Mouse (Mus musculus) megakaryocyte, embryonic 14.5 days (primary cell): ENCODE results near the gene Synj2.

Source experiments
- FLI1 ChIP-seq: IDR thresholded peaks from 2 replicates; pipeline ENCODE4 v1.6.1; 2012; ENCODE audit warnings: low read length, inconsistent platforms, mixed read lengths
- GATA1 ChIP-seq: IDR thresholded peaks from 3 replicates; pipeline ENCODE4 v1.6.1; 2012; ENCODE audit warnings: mixed read lengths, low read length, inconsistent platforms, borderline replicate concordance

GRCm38 (mm10) chr17:5893574-5894148, 47.4 kb upstream of the Synj2 start:
- no peak for TF ChIP-seq GATA1
- no peak for TF ChIP-seq FLI1
